Mouse (Mus musculus) thymus, adult 2 months (tissue): ENCODE measurements around the gene Lrrc10. TPM values are rescaled to one million over a fixed set of nuclear protein-coding genes. Genes with fewer than 3 reads are reported as not detected.

Experiments used
- DNase-seq: peaks from one replicate; pipeline ENCODE4 v3.0.0; 2021
- H3K27ac ChIP-seq: fragments of 200-500 bp; 2 replicates; pipeline ENCODE4 v1.5.1; 2012; ENCODE audit warnings: low read length, control low read depth; ENCODE audit not compliant: control insufficient read depth, insufficient read depth
- H3K27me3 ChIP-seq: fragments of 200-500 bp; 2 replicates; pipeline ENCODE4 v1.6.1; 2012; ENCODE audit warnings: mild to moderate bottlenecking, low read length, moderate library complexity, mixed read lengths; ENCODE audit not compliant: control insufficient read depth, insufficient read depth
- H3K36me3 ChIP-seq: fragments of 200-500 bp; 2 replicates; pipeline ENCODE4 v1.6.1; 2012; ENCODE audit warnings: mild to moderate bottlenecking, low read length, moderate library complexity; ENCODE audit not compliant: control insufficient read depth, insufficient read depth
- H3K4me1 ChIP-seq: fragments of 200-500 bp; replicated peaks from 2 replicates; pipeline ENCODE4 v1.6.1; 2012; ENCODE audit warnings: low read length; ENCODE audit not compliant: control insufficient read depth, insufficient read depth
- H3K4me3 ChIP-seq: fragments of 200-500 bp; 2 replicates; pipeline ENCODE4 v1.5.1; 2012; ENCODE audit warnings: mild to moderate bottlenecking, low read length, control low read depth, moderate library complexity; ENCODE audit not compliant: control insufficient read depth, insufficient read depth
- CTCF ChIP-seq: fragments of 200-500 bp; IDR thresholded peaks from 2 replicates; pipeline ENCODE4 v1.5.1; 2012; ENCODE audit warnings: mild to moderate bottlenecking, control low read depth, low read length, moderate library complexity, borderline replicate concordance; ENCODE audit not compliant: control insufficient read depth, poor library complexity, insufficient read depth; ENCODE audit errors: extremely low read depth
- POLR2A ChIP-seq: fragments of 200-500 bp; IDR thresholded peaks from 2 replicates; pipeline ENCODE4 v1.6.1; 2012; ENCODE audit warnings: mild to moderate bottlenecking, low read length, control low read depth, moderate library complexity; ENCODE audit not compliant: control insufficient read depth, poor library complexity, insufficient read depth; ENCODE audit errors: extremely low read depth
- WGBS: fragments of 180-500 bp; shearing (Covaris S2); methylation state at CpG from one replicate; pipeline ENCODE4 v1.1.7; 2018; 5-methylcytosine and 5-hydroxymethylcytosine counted together
- polyA plus RNA-seq: library from polyadenylated mRNA; depleted of rRNA; stranded (reverse); fragments of >200 nt; gene quantifications from 2 replicates; pipeline ENCODE4 v1.2.3, GENCODE M21; 2012; rRNA removed

The Lrrc10 gene
- polyA plus RNA-seq, 1 experiment = 15.3 TPM

GRCm38 (mm10) chr10:117081326-117081725 lies 36.2 kb downstream of the Lrrc10 start:
- no peaks in the 10 kb centered on the region for H3K27me3 ChIP-seq
- H3K4me3 ChIP-seq = no peak overlapping the region
- no peak overlapping the region for H3K27ac ChIP-seq
- WGBS = 94% methylated on average over 4 of the region's 4 CpGs
- DNase-seq = no peak
- no peaks in the 10 kb centered on the region for H3K4me1 ChIP-seq
- peaks cover 29% of the 10 kb centered on the region for H3K36me3 ChIP-seq
- TF ChIP-seq CTCF (no peak), POLR2A (no peak)

GRCm38 (mm10) chr10:117081914-117082359 lies 36.8 kb downstream of the Lrrc10 start:
- H3K4me1 ChIP-seq = no peaks in the 10 kb centered on the region
- TF ChIP-seq POLR2A (no peak), CTCF (no peak)
- H3K36me3 ChIP-seq = peaks cover 23% of the 10 kb centered on the region
- WGBS = 92% methylated on average over 2 of the region's 2 CpGs
- H3K27ac ChIP-seq = no peak overlapping the region
- no peak for DNase-seq
- H3K27me3 ChIP-seq = no peaks in the 10 kb centered on the region
- H3K4me3 ChIP-seq = no peak overlapping the region

GRCm38 (mm10) chr10:117089628-117090027 lies 44.5 kb downstream of the Lrrc10 start:
- no peak for TF ChIP-seq CTCF
- no peak for TF ChIP-seq POLR2A
- 79% methylated on average over 4 of the region's 4 CpGs for WGBS
- no peaks in the 10 kb centered on the region for H3K4me1 ChIP-seq
- H3K36me3 ChIP-seq = no peaks in the 10 kb centered on the region; the same call in 1 of the 2 replicates
- no peak overlapping the region for H3K4me3 ChIP-seq
- no peak overlapping the region for H3K27ac ChIP-seq
- no peak for DNase-seq
- H3K27me3 ChIP-seq = no peaks in the 10 kb centered on the region

- H3K4me3 ChIP-seq = no peak overlapping the region
- H3K27me3 ChIP-seq = no peaks in the 10 kb centered on the region
- H3K36me3 ChIP-seq = 0 out of 2 replicates have a peak, but pooled peaks cover 3% of the 10 kb centered on the region
- H3K4me1 ChIP-seq = no peaks in the 10 kb centered on the region
- no peak overlapping the region for H3K27ac ChIP-seq
- WGBS = 93% methylated on average over 15 of the region's 15 CpGs
- no peak for TF ChIP-seq CTCF
- no peak for TF ChIP-seq POLR2A
- DNase-seq = no peak
These were observed 49.6 kb downstream of the Lrrc10 start for GRCm38 (mm10) chr10:117094504-117095329.

- no peak for DNase-seq
- WGBS = 99% methylated on average over 6 of the region's 6 CpGs
- Histone ChIP-seq H3K27ac (no peak overlapping the region), H3K4me1 (no peaks in the 10 kb centered on the region), H3K4me3 (no peak overlapping the region), H3K27me3 (no peaks in the 10 kb centered on the region), H3K36me3 (0 out of 2 replicates have a peak, but pooled peaks cover 3% of the 10 kb centered on the region)
- TF ChIP-seq CTCF = no peak
- TF ChIP-seq POLR2A = no peak
These were observed 51.0 kb downstream of the Lrrc10 start for GRCm38 (mm10) chr10:117096096-117096495.

Other genes with a start within 250 kb of the Lrrc10 start
- 0.12 and 0.22 TPM in 2 replicates for gene Myrfl, start 148.4 kb upstream of the Lrrc10 start, polyA plus RNA-seq
- 138 and 151 TPM in 2 replicates for gene Rab3ip, start 94.6 kb upstream of the Lrrc10 start, polyA plus RNA-seq
- not detected in 2 replicates for gene Gm10271, start 72.7 kb upstream of the Lrrc10 start, polyA plus RNA-seq
- 0.11 TPM in 1 of 2 replicates, not detected in the other for gene Best3, start 59.0 kb upstream of the Lrrc10 start, polyA plus RNA-seq
- gene Cct2, start 18.5 kb downstream of the Lrrc10 start, polyA plus RNA-seq = 130 and 139 TPM in 2 replicates
- 19.8 and 21.1 TPM in 2 replicates for gene Frs2, start 103.2 kb downstream of the Lrrc10 start, polyA plus RNA-seq
- gene Yeats4, start 179.2 kb downstream of the Lrrc10 start, polyA plus RNA-seq = 41.6 and 43.3 TPM in 2 replicates
- gene 9530003J23Rik, start 193.4 kb downstream of the Lrrc10 start, polyA plus RNA-seq = not detected in 2 replicates
- 301 and 482 TPM in 2 replicates for gene Lyz2, start 237.0 kb downstream of the Lrrc10 start, polyA plus RNA-seq
- gene Lyz1, start 247.5 kb downstream of the Lrrc10 start, polyA plus RNA-seq = 12.7 and 18.6 TPM in 2 replicates